Mouse (Mus musculus): ENCODE data around the gene Gpr26. TPM values are rescaled to one million over a fixed set of nuclear protein-coding genes. Genes with fewer than 3 reads are reported as not detected.

Gene Gpr26
- total and polyA plus RNA-seq, 3 experiments = not detected

DNA sequence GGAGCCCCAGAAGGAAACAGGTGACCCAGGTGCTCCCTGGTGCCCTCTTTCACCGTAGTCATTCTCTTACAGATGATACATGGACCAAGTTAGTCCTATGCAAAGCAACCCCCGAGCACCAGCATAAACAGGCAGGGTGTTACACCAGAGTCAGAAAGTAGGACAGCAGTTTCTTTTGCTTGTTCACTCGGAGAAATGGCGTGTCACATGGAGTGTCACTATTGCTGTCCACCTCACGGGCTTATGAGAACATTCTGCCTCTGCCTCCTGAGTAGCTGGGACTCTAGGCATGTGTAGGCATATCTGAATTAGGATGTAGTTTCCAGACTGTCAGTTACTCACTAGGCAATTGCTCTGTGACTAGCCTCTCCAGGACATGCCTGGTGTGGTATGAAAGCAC is 47.7 kb downstream of the Gpr26 start:
- DNase-seq = no peak
- intact Hi-C loops (cut with DNase I) = no loop called here
- 69% methylated on average over 5 of the region's 5 CpGs for WGBS
- no peak overlapping the region for H3K9ac ChIP-seq (ENCODE audit: low read depth, low read length)
- H3K4me1 ChIP-seq (ENCODE audit: control insufficient read depth, insufficient read depth, low read length) = no peaks in the 10 kb centered on the region
- no peak overlapping the region for H3K27ac ChIP-seq
- H3K4me3 ChIP-seq = no peak overlapping the region
- no peaks in the 10 kb centered on the region; the same call in 1 of the 2 replicates for H3K27me3 ChIP-seq (ENCODE audit: control insufficient read depth, insufficient read depth, low read length)
- no peaks in the 10 kb centered on the region for H3K79me2 ChIP-seq (replicated peaks; ENCODE audit: control insufficient read depth, insufficient read depth, low read length)
- H3K36me3 ChIP-seq (ENCODE audit: control insufficient read depth, insufficient read depth, low read length) = no peaks in the 10 kb centered on the region
- TF ChIP-seq EP300 (IDR thresholded peaks at IDR 0.05; ENCODE audit: insufficient read depth, low read depth, low read length) (no peak), CTCF (IDR thresholded peaks at IDR 0.05) (no peak), POLR2A (IDR thresholded peaks at IDR 0.05; ENCODE audit: insufficient read depth, low read depth, low read length) (no peak)

DNA sequence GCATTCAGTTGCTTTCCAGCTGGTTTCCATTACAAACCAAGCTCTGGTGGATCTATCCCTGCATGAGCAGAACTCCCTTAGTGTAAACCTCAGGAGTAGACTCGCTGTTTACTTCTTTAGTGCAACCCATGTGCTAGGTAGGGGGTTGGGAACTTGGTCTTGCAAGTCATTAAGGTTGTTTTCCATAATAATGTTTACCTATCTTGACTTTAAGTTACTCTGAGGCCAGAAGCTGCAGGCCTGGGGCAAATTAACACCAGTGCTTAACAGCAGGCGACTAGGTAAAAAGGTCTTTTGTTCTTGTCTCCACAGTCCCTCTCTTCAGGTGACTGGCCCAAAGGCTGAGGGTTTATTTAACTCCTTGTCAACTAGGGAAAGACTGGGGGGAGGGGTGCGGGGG is 48.9 kb downstream of the Gpr26 start:
- Histone ChIP-seq H3K36me3 (ENCODE audit: control insufficient read depth, insufficient read depth, low read length) (no peaks in the 10 kb centered on the region), H3K9ac (ENCODE audit: low read depth, low read length) (no peak overlapping the region), H3K27ac (no peak overlapping the region), H3K79me2 (replicated peaks; ENCODE audit: control insufficient read depth, insufficient read depth, low read length) (no peaks in the 10 kb centered on the region), H3K27me3 (ENCODE audit: control insufficient read depth, insufficient read depth, low read length) (no peaks in the 10 kb centered on the region; the same call in 1 of the 2 replicates), H3K4me1 (ENCODE audit: control insufficient read depth, insufficient read depth, low read length) (no peaks in the 10 kb centered on the region), H3K4me3 (no peak overlapping the region)
- DNase-seq = no peak
- TF ChIP-seq CTCF (IDR thresholded peaks at IDR 0.05) (no peak), EP300 (IDR thresholded peaks at IDR 0.05; ENCODE audit: insufficient read depth, low read depth, low read length) (no peak), POLR2A (IDR thresholded peaks at IDR 0.05; ENCODE audit: insufficient read depth, low read depth, low read length) (no peak)
- 27% methylated on average over 3 of the region's 3 CpGs for WGBS
- intact Hi-C loops (cut with DNase I) = no loop called here

GRCm38 (mm10) chr7:132015933-132016332 is 49.7 kb downstream of the Gpr26 start:
- 57% methylated on average over 3 of the region's 3 CpGs for WGBS
- TF ChIP-seq POLR2A (IDR thresholded peaks at IDR 0.05; ENCODE audit: insufficient read depth, low read depth, low read length) = no peak
- no peak for TF ChIP-seq CTCF (IDR thresholded peaks at IDR 0.05)
- no peak for TF ChIP-seq EP300 (IDR thresholded peaks at IDR 0.05; ENCODE audit: insufficient read depth, low read depth, low read length)
- no peaks in the 10 kb centered on the region; the same call in 1 of the 2 replicates for H3K27me3 ChIP-seq (ENCODE audit: control insufficient read depth, insufficient read depth, low read length)
- intact Hi-C loops (cut with DNase I) = no loop called here
- H3K27ac ChIP-seq = no peak overlapping the region
- DNase-seq = no peak
- H3K9ac ChIP-seq (ENCODE audit: low read depth, low read length) = no peak overlapping the region
- H3K4me3 ChIP-seq = no peak overlapping the region
- no peaks in the 10 kb centered on the region for H3K4me1 ChIP-seq (ENCODE audit: control insufficient read depth, insufficient read depth, low read length)
- no peaks in the 10 kb centered on the region for H3K79me2 ChIP-seq (replicated peaks; ENCODE audit: control insufficient read depth, insufficient read depth, low read length)
- no peaks in the 10 kb centered on the region for H3K36me3 ChIP-seq (ENCODE audit: control insufficient read depth, insufficient read depth, low read length)

DNA sequence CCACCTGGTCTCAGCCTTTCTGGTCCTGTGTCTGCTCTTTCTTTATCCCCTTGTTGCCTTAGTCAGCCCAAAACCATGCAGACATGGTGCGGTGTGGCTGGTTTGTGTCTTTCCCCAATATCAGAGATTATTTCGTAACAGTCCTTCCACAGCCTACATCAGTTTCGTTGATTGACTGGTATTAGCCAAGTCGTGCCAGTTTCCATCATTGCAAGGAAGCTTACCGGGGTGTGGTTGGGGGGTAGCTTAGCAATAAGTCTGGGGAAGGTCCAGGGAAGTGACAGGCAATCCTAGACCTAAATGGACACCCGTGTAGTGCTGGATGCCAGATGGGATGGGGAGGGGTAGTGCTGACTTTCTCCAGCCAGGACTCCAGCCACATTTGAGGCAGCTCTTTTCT is 59.3 kb downstream of the Gpr26 start:
- intact Hi-C loops (cut with DNase I) = no loop called here
- WGBS = 59% methylated on average over 6 of the region's 6 CpGs
- no peak for DNase-seq
- Histone ChIP-seq H3K4me3 (no peak overlapping the region), H3K4me1 (ENCODE audit: control insufficient read depth, insufficient read depth, low read length) (no peaks in the 10 kb centered on the region), H3K27ac (no peak overlapping the region), H3K36me3 (ENCODE audit: control insufficient read depth, insufficient read depth, low read length) (no peaks in the 10 kb centered on the region), H3K79me2 (replicated peaks; ENCODE audit: control insufficient read depth, insufficient read depth, low read length) (no peaks in the 10 kb centered on the region), H3K9ac (ENCODE audit: low read depth, low read length) (no peak overlapping the region), H3K27me3 (ENCODE audit: control insufficient read depth, insufficient read depth, low read length) (no peaks in the 10 kb centered on the region)
- TF ChIP-seq EP300 (IDR thresholded peaks at IDR 0.05; ENCODE audit: insufficient read depth, low read depth, low read length) (no peak), CTCF (IDR thresholded peaks at IDR 0.05) (no peak), POLR2A (IDR thresholded peaks at IDR 0.05; ENCODE audit: insufficient read depth, low read depth, low read length) (no peak)

GRCm38 (mm10) chr7:132026671-132027070 is 60.4 kb downstream of the Gpr26 start:
- Histone ChIP-seq H3K9ac (ENCODE audit: low read depth, low read length) (no peak overlapping the region), H3K27ac (no peak overlapping the region), H3K4me1 (ENCODE audit: control insufficient read depth, insufficient read depth, low read length) (no peaks in the 10 kb centered on the region), H3K4me3 (no peak overlapping the region), H3K36me3 (ENCODE audit: control insufficient read depth, insufficient read depth, low read length) (no peaks in the 10 kb centered on the region), H3K79me2 (replicated peaks; ENCODE audit: control insufficient read depth, insufficient read depth, low read length) (no peaks in the 10 kb centered on the region), H3K27me3 (ENCODE audit: control insufficient read depth, insufficient read depth, low read length) (no peaks in the 10 kb centered on the region)
- no peak for TF ChIP-seq POLR2A (IDR thresholded peaks at IDR 0.05; ENCODE audit: insufficient read depth, low read depth, low read length)
- TF ChIP-seq CTCF (IDR thresholded peaks at IDR 0.05) = no peak
- no peak for TF ChIP-seq EP300 (IDR thresholded peaks at IDR 0.05; ENCODE audit: insufficient read depth, low read depth, low read length)
- intact Hi-C loops (cut with DNase I) = no loop called here
- no peak for DNase-seq
- 55% methylated on average over 6 of the region's 6 CpGs for WGBS

GRCm38 (mm10) chr7:132031940-132032531 is 65.8 kb downstream of the Gpr26 start:
- no peak for TF ChIP-seq CTCF (IDR thresholded peaks at IDR 0.05)
- TF ChIP-seq EP300 (IDR thresholded peaks at IDR 0.05; ENCODE audit: insufficient read depth, low read depth, low read length) = no peak
- TF ChIP-seq POLR2A (IDR thresholded peaks at IDR 0.05; ENCODE audit: insufficient read depth, low read depth, low read length) = no peak
- Histone ChIP-seq H3K36me3 (ENCODE audit: control insufficient read depth, insufficient read depth, low read length) (no peaks in the 10 kb centered on the region), H3K27me3 (ENCODE audit: control insufficient read depth, insufficient read depth, low read length) (no peaks in the 10 kb centered on the region), H3K4me3 (no peak overlapping the region), H3K4me1 (ENCODE audit: control insufficient read depth, insufficient read depth, low read length) (no peaks in the 10 kb centered on the region), H3K27ac (no peak overlapping the region), H3K79me2 (replicated peaks; ENCODE audit: control insufficient read depth, insufficient read depth, low read length) (no peaks in the 10 kb centered on the region), H3K9ac (ENCODE audit: low read depth, low read length) (no peak overlapping the region)
- DNase-seq = no peak
- intact Hi-C loops (cut with DNase I) = no loop called here
- 59% methylated on average over 6 of the region's 6 CpGs for WGBS

Other genes starting within 250 kb of the Gpr26 start
- gene Cpxm2, start 188.3 kb downstream of the Gpr26 start, total RNA-seq (2021) = 10 to 100 TPM in 1 of 2 experiments, 1 to 10 TPM in 1; 9.8 to 18.6 TPM
- 4.9 and 8.8 TPM in 2 replicates for gene Cpxm2, start 188.3 kb downstream of the Gpr26 start, polyA plus RNA-seq (2012; rRNA removed)

All from heart, adult 2 months (tissue).